Mouse (Mus musculus): Measurements from ENCODE around the gene Ncln. TPM values are rescaled to one million over a fixed set of nuclear protein-coding genes. Genes with fewer than 3 reads are reported as not detected.

Gene Ncln
- polyA plus RNA-seq, 1 experiment = 122 TPM

DNA sequence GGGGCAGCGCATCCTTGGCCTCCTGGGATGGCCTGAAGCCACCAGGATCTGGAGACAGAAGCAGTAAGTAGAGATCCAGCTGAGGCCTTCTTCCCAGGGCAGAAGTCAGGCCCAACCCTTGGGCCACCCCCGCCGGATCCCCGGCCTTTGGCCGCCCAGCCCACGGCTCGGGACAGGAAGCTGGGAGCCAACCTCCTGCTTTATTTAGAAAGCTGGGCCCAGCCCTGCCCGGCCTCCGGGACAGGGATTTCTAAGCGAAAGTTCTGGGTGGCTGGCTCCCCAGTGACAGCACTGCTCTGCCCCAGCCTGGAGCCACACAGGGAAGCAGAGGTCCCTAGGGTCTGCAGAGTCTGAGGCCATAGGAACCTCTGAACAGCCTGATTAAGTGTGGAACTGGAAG lies 45.6 kb upstream of the Ncln start:
- Histone ChIP-seq H3K79me3 (ENCODE audit: low read depth) (peaks cover 75% of the 10 kb centered on the region), H3K36me3 (ENCODE audit: control insufficient read depth, insufficient read depth) (peaks cover 13% of the 10 kb centered on the region), H3K4me3 (ENCODE audit: insufficient read depth, poor library complexity, severe bottlenecking) (no peak overlapping the region), H3K79me2 (ENCODE audit: control insufficient read depth, insufficient read depth) (peaks cover 81% of the 10 kb centered on the region), H3K27me3 (ENCODE audit: control insufficient read depth, insufficient read depth, insufficient read length) (no peaks in the 10 kb centered on the region), H3ac (ENCODE audit: control insufficient read depth, insufficient read length, low read depth) (no peak overlapping the region)
- TF ChIP-seq USF1 (IDR thresholded peaks at IDR 0.05; ENCODE audit: low read depth) = no peak
- no peak for TF ChIP-seq CEBPB (IDR thresholded peaks at IDR 0.05; ENCODE audit: low read depth)
- TF ChIP-seq MYOD1 (IDR thresholded peaks at IDR 0.05; ENCODE audit: control insufficient read depth, insufficient read length, low read depth) = no peak
- TF ChIP-seq MAX (IDR thresholded peaks at IDR 0.05) = no peak
- TF ChIP-seq FOSL1 (IDR thresholded peaks at IDR 0.05; ENCODE audit: insufficient read depth, low read length, poor library complexity, severe bottlenecking) = no peak
- TF ChIP-seq CTCF (IDR thresholded peaks at IDR 0.05; ENCODE audit: control insufficient read depth, insufficient read depth, insufficient read length) = no peak
- TF ChIP-seq MYOG (IDR thresholded peaks at IDR 0.05; ENCODE audit: control insufficient read depth, extremely low read depth, insufficient read length) = no peak

GRCm38 (mm10) chr10:81541363-81541762 lies 45.2 kb upstream of the Ncln start:
- H3K79me2 ChIP-seq (ENCODE audit: control insufficient read depth, insufficient read depth) = peaks cover 86% of the 10 kb centered on the region
- H3ac ChIP-seq (ENCODE audit: control insufficient read depth, insufficient read length, low read depth) = no peak overlapping the region
- H3K79me3 ChIP-seq (ENCODE audit: low read depth) = peaks cover 79% of the 10 kb centered on the region
- TF ChIP-seq CEBPB (IDR thresholded peaks at IDR 0.05; ENCODE audit: low read depth) (no peak), MAX (IDR thresholded peaks at IDR 0.05) (no peak), MYOD1 (IDR thresholded peaks at IDR 0.05; ENCODE audit: control insufficient read depth, insufficient read length, low read depth) (no peak)
- no peak overlapping the region for H3K4me3 ChIP-seq (ENCODE audit: insufficient read depth, poor library complexity, severe bottlenecking)
- H3K36me3 ChIP-seq (ENCODE audit: control insufficient read depth, insufficient read depth) = peaks cover 13% of the 10 kb centered on the region
- no peaks in the 10 kb centered on the region for H3K27me3 ChIP-seq (ENCODE audit: control insufficient read depth, insufficient read depth, insufficient read length)

GRCm38 (mm10) chr10:81538321-81539048 lies 42.3 kb upstream of the Ncln start:
- Histone ChIP-seq H3K36me3 (ENCODE audit: control insufficient read depth, insufficient read depth) (peaks cover 18% of the 10 kb centered on the region), H3K79me3 (ENCODE audit: low read depth) (peaks cover 77% of the 10 kb centered on the region), H3K4me3 (ENCODE audit: insufficient read depth, poor library complexity, severe bottlenecking) (no peak overlapping the region), H3K79me2 (ENCODE audit: control insufficient read depth, insufficient read depth) (peaks cover 88% of the 10 kb centered on the region), H3K27me3 (ENCODE audit: control insufficient read depth, insufficient read depth, insufficient read length) (no peaks in the 10 kb centered on the region), H3ac (ENCODE audit: control insufficient read depth, insufficient read length, low read depth) (no peak overlapping the region)
- no peak for TF ChIP-seq CEBPB (IDR thresholded peaks at IDR 0.05; ENCODE audit: low read depth)
- no peak for TF ChIP-seq MAX (IDR thresholded peaks at IDR 0.05)
- no peak for TF ChIP-seq FOSL1 (IDR thresholded peaks at IDR 0.05; ENCODE audit: insufficient read depth, low read length, poor library complexity, severe bottlenecking)
- TF ChIP-seq MYOD1 (IDR thresholded peaks at IDR 0.05; ENCODE audit: control insufficient read depth, insufficient read length, low read depth) = no peak
- no peak for TF ChIP-seq MYOG (IDR thresholded peaks at IDR 0.05; ENCODE audit: control insufficient read depth, extremely low read depth, insufficient read length)
- no peak for TF ChIP-seq CTCF (IDR thresholded peaks at IDR 0.05; ENCODE audit: control insufficient read depth, insufficient read depth, insufficient read length)
- no peak for TF ChIP-seq USF1 (IDR thresholded peaks at IDR 0.05; ENCODE audit: low read depth)

DNA sequence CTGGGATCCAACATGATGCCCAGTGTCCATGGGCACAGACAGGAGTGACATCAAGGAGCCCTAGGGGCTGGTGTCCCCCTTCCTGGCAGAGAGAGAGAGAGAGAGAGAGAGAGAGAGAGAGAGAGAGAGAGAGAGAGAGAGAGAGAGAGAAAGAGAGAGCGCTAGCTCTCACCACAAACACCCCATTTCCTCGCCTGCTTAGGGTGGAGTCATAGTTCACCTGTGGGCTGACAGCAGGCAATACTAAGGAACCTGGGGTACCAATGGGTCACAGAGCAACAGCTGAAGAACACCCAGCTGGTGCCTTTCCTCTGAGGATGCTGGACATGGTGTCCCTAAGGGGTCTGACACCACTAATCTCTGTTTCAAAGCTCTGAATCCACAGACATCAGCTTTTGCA lies 41.2 kb upstream of the Ncln start:
- H3K36me3 ChIP-seq (ENCODE audit: control insufficient read depth, insufficient read depth) = peaks cover 24% of the 10 kb centered on the region

GRCm38 (mm10) chr10:81536734-81537133 lies 40.5 kb upstream of the Ncln start:
- Histone ChIP-seq H3K27me3 (ENCODE audit: control insufficient read depth, insufficient read depth, insufficient read length) (no peaks in the 10 kb centered on the region), H3ac (ENCODE audit: control insufficient read depth, insufficient read length, low read depth) (no peak overlapping the region), H3K4me3 (ENCODE audit: insufficient read depth, poor library complexity, severe bottlenecking) (no peak overlapping the region), H3K79me2 (ENCODE audit: control insufficient read depth, insufficient read depth) (peaks cover 70% of the 10 kb centered on the region), H3K79me3 (ENCODE audit: low read depth) (peaks cover 60% of the 10 kb centered on the region), H3K36me3 (ENCODE audit: control insufficient read depth, insufficient read depth) (peaks cover 27% of the 10 kb centered on the region)
- TF ChIP-seq CTCF (IDR thresholded peaks at IDR 0.05; ENCODE audit: control insufficient read depth, insufficient read depth, insufficient read length) = no peak
- TF ChIP-seq FOSL1 (IDR thresholded peaks at IDR 0.05; ENCODE audit: insufficient read depth, low read length, poor library complexity, severe bottlenecking) = no peak
- TF ChIP-seq CEBPB (IDR thresholded peaks at IDR 0.05; ENCODE audit: low read depth) = no peak
- no peak for TF ChIP-seq MYOD1 (IDR thresholded peaks at IDR 0.05; ENCODE audit: control insufficient read depth, insufficient read length, low read depth)

More for the DNA sequence above, 41.2 kb upstream of the Ncln start:
- Histone ChIP-seq H3ac (ENCODE audit: control insufficient read depth, insufficient read length, low read depth) (no peak overlapping the region), H3K27me3 (ENCODE audit: control insufficient read depth, insufficient read depth, insufficient read length) (no peaks in the 10 kb centered on the region), H3K4me3 (ENCODE audit: insufficient read depth, poor library complexity, severe bottlenecking) (no peak overlapping the region), H3K79me3 (ENCODE audit: low read depth) (peaks cover 67% of the 10 kb centered on the region), H3K79me2 (ENCODE audit: control insufficient read depth, insufficient read depth) (peaks cover 77% of the 10 kb centered on the region)
- TF ChIP-seq MAX (IDR thresholded peaks at IDR 0.05) (no peak), CTCF (IDR thresholded peaks at IDR 0.05; ENCODE audit: control insufficient read depth, insufficient read depth, insufficient read length) (no peak), FOSL1 (IDR thresholded peaks at IDR 0.05; ENCODE audit: insufficient read depth, low read length, poor library complexity, severe bottlenecking) (no peak), USF1 (IDR thresholded peaks at IDR 0.05; ENCODE audit: low read depth) (no peak), MYOG (IDR thresholded peaks at IDR 0.05; ENCODE audit: control insufficient read depth, extremely low read depth, insufficient read length) (no peak), MYOD1 (IDR thresholded peaks at IDR 0.05; ENCODE audit: control insufficient read depth, insufficient read length, low read depth) (no peak), CEBPB (IDR thresholded peaks at IDR 0.05; ENCODE audit: low read depth) (no peak)

GRCm38 (mm10) chr10:81534826-81535225 lies 38.6 kb upstream of the Ncln start:
- H3K36me3 ChIP-seq (ENCODE audit: control insufficient read depth, insufficient read depth) = peaks cover 45% of the 10 kb centered on the region
- H3K79me2 ChIP-seq (ENCODE audit: control insufficient read depth, insufficient read depth) = peaks cover 51% of the 10 kb centered on the region
- TF ChIP-seq USF1 (IDR thresholded peaks at IDR 0.05; ENCODE audit: low read depth) (no peak), MAX (IDR thresholded peaks at IDR 0.05) (no peak), MYOG (IDR thresholded peaks at IDR 0.05; ENCODE audit: control insufficient read depth, extremely low read depth, insufficient read length) (no peak), MYOD1 (IDR thresholded peaks at IDR 0.05; ENCODE audit: control insufficient read depth, insufficient read length, low read depth) (no peak), CTCF (IDR thresholded peaks at IDR 0.05; ENCODE audit: control insufficient read depth, insufficient read depth, insufficient read length) (no peak), FOSL1 (IDR thresholded peaks at IDR 0.05; ENCODE audit: insufficient read depth, low read length, poor library complexity, severe bottlenecking) (no peak), CEBPB (IDR thresholded peaks at IDR 0.05; ENCODE audit: low read depth) (no peak)
- H3K4me3 ChIP-seq (ENCODE audit: insufficient read depth, poor library complexity, severe bottlenecking) = no peak overlapping the region
- no peaks in the 10 kb centered on the region for H3K27me3 ChIP-seq (ENCODE audit: control insufficient read depth, insufficient read depth, insufficient read length)
- no peak overlapping the region for H3ac ChIP-seq (ENCODE audit: control insufficient read depth, insufficient read length, low read depth)
- H3K79me3 ChIP-seq (ENCODE audit: low read depth) = peaks cover 42% of the 10 kb centered on the region
